Comparison of ENCODE assay signal across 12 mouse cellular contexts in genomic region chr5:97598741-97599140, GRCm38 (mm10).
A peak's percentile ranks its signal among the peaks of the same experiment; 100 is the strongest.
DNase-seq lines count a peak whose midpoint lies in the region; TF ChIP-seq lines count a peak whose summit lies in the region.
"Had no signal": no experiment of that assay in that cellular context is flagged by ENCODE, and none has a peak within 500 bp of the region (broad histone marks: within the 10 kb centered on the region; RNA-seq: fewer than 3 reads in every experiment).

No protein-coding gene starts in this region.

- DNase-seq in cerebellum, adult 11-12 months = peak; percentile 10
- DNase-seq in cerebellum, postnatal 4 days (ENCODE audit: low spot score in 2 of 2) = no peak
- no peak for DNase-seq in left cerebral cortex, adult 2 months (ENCODE audit: extremely low spot score in 1 of 2, low spot score in 2 of 2)
- no peak for DNase-seq in left cerebral cortex, adult 8-10 months (ENCODE audit: low spot score in 2 of 2)
- peak; percentile 20 to 46 for DNase-seq in cerebellum, adult 18-20 months
- DNase-seq in layer of hippocampus, adult 2 months (ENCODE audit: low spot score in 2 of 2) = peak; percentile 20 to 41
- no peak for DNase-seq in c-Kit-positive CD71-positive TER-119-positive erythroid progenitor cells, embryonic 14.5 days (ENCODE audit: low spot score)
- no peak for DNase-seq in thymus, adult 2 months
- DNase-seq: thymus, adult 18-20 months had no signal

- 90% methylated on average over 9 of the region's 9 CpGs for WGBS in thymus, adult 2 months

- intact Hi-C loops in left cerebral cortex, adult 2 months (cut with DNase I) = loop anchor here (5.0 kb wide), 1 partner anchor 471 kb away; no protein-coding TSS in a partner anchor

- H3K4me3 ChIP-seq in left cerebral cortex, adult 2 months = no peak overlapping the region
- H3K4me3 ChIP-seq in layer of hippocampus, adult 2 months = no peak overlapping the region; the same call in 1 of the 2 replicates
- H3K4me3 ChIP-seq in thymus, adult 2 months (ENCODE audit: control insufficient read depth, insufficient read depth, low read length) = no peak overlapping the region
- H3K4me3 ChIP-seq: heart, embryonic 12.5 days; hindbrain, embryonic 15.5 days had no signal

- no peak for TF ChIP-seq POLR2A in thymus, adult 2 months (IDR thresholded peaks at IDR 0.05; ENCODE audit: control insufficient read depth, extremely low read depth, insufficient read depth, low read length, poor library complexity)

- H3K4me1 ChIP-seq in thymus, adult 2 months (replicated peaks; ENCODE audit: control insufficient read depth, insufficient read depth, low read length) = no peaks in the 10 kb centered on the region
- H3K4me1 ChIP-seq: heart, embryonic 12.5 days; hindbrain, embryonic 15.5 days had no signal

- TF ChIP-seq CTCF in left cerebral cortex, adult 2 months (IDR thresholded peaks at IDR 0.05) = peak; percentile 39
- TF ChIP-seq CTCF in layer of hippocampus, adult 2 months (conservative IDR thresholded peaks at IDR 0.05) = peak; percentile 67
- no peak for TF ChIP-seq CTCF in thymus, adult 2 months (IDR thresholded peaks at IDR 0.05; ENCODE audit: borderline replicate concordance, control insufficient read depth, extremely low read depth, insufficient read depth, low read length, poor library complexity)

- no peak overlapping the region for H3K27ac ChIP-seq in left cerebral cortex, adult 2 months
- H3K27ac ChIP-seq in layer of hippocampus, adult 2 months = peak overlapping the region; percentile 67; the same call in 1 of the 2 replicates
- no peak overlapping the region for H3K27ac ChIP-seq in thymus, adult 2 months (ENCODE audit: control insufficient read depth, insufficient read depth, low read length)
- H3K27ac ChIP-seq: hindbrain, embryonic 15.5 days had no signal

- H3K36me3 ChIP-seq in thymus, adult 2 months (ENCODE audit: control insufficient read depth, insufficient read depth, low read length) = no peaks in the 10 kb centered on the region
- H3K36me3 ChIP-seq: G1E; heart, embryonic 12.5 days; hindbrain, embryonic 15.5 days had no signal

- H3K27me3 ChIP-seq in thymus, adult 2 months (ENCODE audit: control insufficient read depth, insufficient read depth, low read length) = no peaks in the 10 kb centered on the region
- H3K27me3 ChIP-seq: heart, embryonic 12.5 days had no signal

Comparison
In these comparisons a context has a peak if more than half of its experiments do, and no peak if none do; other contexts are left out.
1. DNase-seq: peak in cerebellum, adult 11-12 months (single experiment), cerebellum, adult 18-20 months (2 of 2) and layer of hippocampus, adult 2 months (2 of 2); none in cerebellum, postnatal 4 days (0 of 2), left cerebral cortex, adult 2 months (0 of 2), left cerebral cortex, adult 8-10 months (0 of 2), c-Kit-positive CD71-positive TER-119-positive erythroid progenitor cells, embryonic 14.5 days (single experiment) and thymus, adult 2 months (single experiment).